Comparison of ENCODE assay signal across 8 mouse cellular contexts in genomic region chr15:99715361-99715865, GRCm38 (mm10). TPM values are rescaled to one million over a fixed set of nuclear protein-coding genes. Genes with fewer than 3 reads are reported as not detected.
DNase-seq lines count a peak whose midpoint lies in the region; ATAC-seq and TF ChIP-seq lines count a peak whose summit lies in the region.
"Had no signal": no experiment of that assay in that cellular context is flagged by ENCODE, and none has a peak within 500 bp of the region (broad histone marks: within the 10 kb centered on the region; RNA-seq: fewer than 3 reads in every experiment).

No protein-coding gene starts in this region.

- no peak for TF ChIP-seq POLR2A in lung, adult 2 months (IDR thresholded peaks at IDR 0.05; ENCODE audit: borderline replicate concordance, extremely low read depth, low read depth, low read length)

- WGBS in forebrain, embryonic 12.5 days = 57% methylated on average over 13 of the region's 13 CpGs
- WGBS in lung, adult 2 months = 68% methylated on average over 13 of the region's 13 CpGs
- 74% methylated on average over 13 of the region's 13 CpGs for WGBS in intestine, embryonic 16.5 days

- H3K36me3 ChIP-seq in megakaryocyte, embryonic 14.5 days (replicated peaks; ENCODE audit: low read length) = peaks cover 41% of the 10 kb centered on the region
- H3K36me3 ChIP-seq in forebrain, embryonic 12.5 days (replicated peaks) = peaks cover 64% of the 10 kb centered on the region
- H3K36me3 ChIP-seq in intestine, embryonic 16.5 days (ENCODE audit: control insufficient read depth, insufficient read depth, low read length) = peaks cover 20% of the 10 kb centered on the region

- peaks cover 29% of the 10 kb centered on the region for H3K27me3 ChIP-seq in megakaryocyte, embryonic 14.5 days (replicated peaks)
- H3K27me3 ChIP-seq in forebrain, embryonic 12.5 days = no peaks in the 10 kb centered on the region
- H3K27me3 ChIP-seq in intestine, embryonic 16.5 days (replicated peaks; ENCODE audit: control insufficient read depth, insufficient read depth, low read length) = no peaks in the 10 kb centered on the region

- H3K9me3 ChIP-seq in megakaryocyte, embryonic 14.5 days = no peaks in the 10 kb centered on the region
- no peaks in the 10 kb centered on the region for H3K9me3 ChIP-seq in forebrain, embryonic 12.5 days
- no peaks in the 10 kb centered on the region for H3K9me3 ChIP-seq in intestine, embryonic 16.5 days (ENCODE audit: control insufficient read depth, low read length)

- H3K27ac ChIP-seq in forebrain, embryonic 12.5 days = peak overlapping the region; percentile 79
- H3K27ac ChIP-seq in intestine, embryonic 16.5 days (ENCODE audit: low read length) = no peak overlapping the region

- H3K4me2 ChIP-seq in forebrain, embryonic 12.5 days = no peak overlapping the region
- H3K4me2 ChIP-seq in intestine, embryonic 16.5 days (ENCODE audit: low read depth, low read length) = no peak overlapping the region

- TF ChIP-seq CTCF in lung, adult 2 months (IDR thresholded peaks at IDR 0.05; ENCODE audit: insufficient read depth, low read length) = no peak

- no peak for ATAC-seq in megakaryocyte, adult 5-6 weeks (ENCODE audit: poor library complexity, severe bottlenecking)
- ATAC-seq in forebrain, embryonic 12.5 days (ENCODE audit: low FRiP score) = peak; percentile 47; the same call in 1 of the 2 replicates
- ATAC-seq in intestine, embryonic 16.5 days = no peak

- peak; percentile 24 for DNase-seq in liver
- DNase-seq in right cerebral cortex, postnatal 36 days (ENCODE audit: low spot score in 2 of 2) = peak; percentile 59 to 67
- no peak for DNase-seq in lung, adult 2 months

- peaks cover 37% of the 10 kb centered on the region for H3K4me1 ChIP-seq in megakaryocyte, embryonic 14.5 days
- H3K4me1 ChIP-seq in forebrain, embryonic 12.5 days = peaks cover 14% of the 10 kb centered on the region
- no peaks in the 10 kb centered on the region for H3K4me1 ChIP-seq in lung, adult 2 months (ENCODE audit: control insufficient read depth, insufficient read depth, low read length)
- H3K4me1 ChIP-seq in intestine, embryonic 16.5 days (ENCODE audit: control insufficient read depth, insufficient read depth, low read length) = peaks cover 30% of the 10 kb centered on the region

- H3K4me3 ChIP-seq in megakaryocyte, embryonic 14.5 days (replicated peaks) = peak overlapping the region; percentile 30
- no peak overlapping the region for H3K4me3 ChIP-seq in forebrain, embryonic 12.5 days (replicated peaks)
- no peak overlapping the region for H3K4me3 ChIP-seq in lung, adult 2 months (replicated peaks; ENCODE audit: extremely low read depth, low read depth, low read length)
- H3K4me3 ChIP-seq in intestine, embryonic 16.5 days (ENCODE audit: low read length) = no peak overlapping the region

- no peak overlapping the region for H3K9ac ChIP-seq in forebrain, embryonic 12.5 days
- H3K9ac ChIP-seq in intestine, embryonic 16.5 days (ENCODE audit: low read depth, low read length) = no peak overlapping the region

RNA-seq across cellular contexts. Expression of gene Gpd1, which starts 1.9 kb away (rescaled TPM):
- polyA plus RNA-seq in megakaryocyte, embryonic 14.5 days (2012; ENCODE audit: insufficient read depth, low replicate concordance) = 0.34 TPM in 1 of 2 replicates, not detected in the other
- 0.11 TPM in 1 of 2 replicates, not detected in the other for total RNA-seq in megakaryocyte, adult 5-6 weeks (2015)
- total RNA-seq in megakaryocyte, adult 5-6 weeks (2017) = 0.20 and 0.26 TPM in 2 replicates
- polyA plus RNA-seq in forebrain, embryonic 12.5 days (2016; fragmentation: Nextera tagmentation; extraction: Ambion mirVana) = 0.57 and 0.72 TPM in 2 replicates
- polyA plus RNA-seq in lung, adult 2 months (2012; rRNA removed) = 55.2 and 114 TPM in 2 replicates
- polyA plus RNA-seq in intestine, embryonic 16.5 days (2015; fragmentation: Nextera tagmentation; extraction: Ambion mirVana) = 33.0 and 47.4 TPM in 2 replicates

RNA-seq across cellular contexts. Expression of gene Cox14, which starts 10.0 kb away (rescaled TPM):
- 83.6 and 145 TPM in 2 replicates for polyA plus RNA-seq in megakaryocyte, embryonic 14.5 days (2012; ENCODE audit: insufficient read depth, low replicate concordance)
- 67.3 and 78.1 TPM in 2 replicates for total RNA-seq in megakaryocyte, adult 5-6 weeks (2015)
- 15.4 and 25.6 TPM in 2 replicates for total RNA-seq in megakaryocyte, adult 5-6 weeks (2017)
- polyA plus RNA-seq in forebrain, embryonic 12.5 days (2016; fragmentation: Nextera tagmentation; extraction: Ambion mirVana) = 167 and 168 TPM in 2 replicates
- 168 and 205 TPM in 2 replicates for polyA plus RNA-seq in lung, adult 2 months (2012; rRNA removed)
- polyA plus RNA-seq in intestine, embryonic 16.5 days (2015; fragmentation: Nextera tagmentation; extraction: Ambion mirVana) = 249 and 253 TPM in 2 replicates

RNA-seq across cellular contexts. Expression of gene Gm17349, which starts 10.1 kb away (rescaled TPM):
- 17.1 TPM in 1 of 2 replicates, not detected in the other for polyA plus RNA-seq in megakaryocyte, embryonic 14.5 days (2012; ENCODE audit: insufficient read depth, low replicate concordance)
- total RNA-seq in megakaryocyte, adult 5-6 weeks (2015) = not detected in 2 replicates
- not detected in 2 replicates for total RNA-seq in megakaryocyte, adult 5-6 weeks (2017)
- not detected in 2 replicates for polyA plus RNA-seq in forebrain, embryonic 12.5 days (2016; fragmentation: Nextera tagmentation; extraction: Ambion mirVana)
- polyA plus RNA-seq in lung, adult 2 months (2012; rRNA removed) = 1.0 TPM in 1 of 2 replicates, not detected in the other
- not detected in 2 replicates for polyA plus RNA-seq in intestine, embryonic 16.5 days (2015; fragmentation: Nextera tagmentation; extraction: Ambion mirVana)
- polyA plus RNA-seq: kidney, postnatal 0 days had no signal

RNA-seq across cellular contexts. Expression of gene Smarcd1, which starts 13.5 kb away (rescaled TPM):
- polyA plus RNA-seq in megakaryocyte, embryonic 14.5 days (2012; ENCODE audit: insufficient read depth, low replicate concordance) = 20.3 and 45.0 TPM in 2 replicates
- total RNA-seq in megakaryocyte, adult 5-6 weeks (2015) = 12.0 and 12.4 TPM in 2 replicates
- 9.3 and 16.1 TPM in 2 replicates for total RNA-seq in megakaryocyte, adult 5-6 weeks (2017)
- 135 and 138 TPM in 2 replicates for polyA plus RNA-seq in forebrain, embryonic 12.5 days (2016; fragmentation: Nextera tagmentation; extraction: Ambion mirVana)
- polyA plus RNA-seq in lung, adult 2 months (2012; rRNA removed) = 30.1 and 38.0 TPM in 2 replicates
- polyA plus RNA-seq in intestine, embryonic 16.5 days (2015; fragmentation: Nextera tagmentation; extraction: Ambion mirVana) = 19.3 and 20.9 TPM in 2 replicates

RNA-seq across cellular contexts. Expression of gene Asic1, which starts 45.2 kb away (rescaled TPM):
- polyA plus RNA-seq in megakaryocyte, embryonic 14.5 days (2012; ENCODE audit: insufficient read depth, low replicate concordance) = not detected in 2 replicates
- total RNA-seq in megakaryocyte, adult 5-6 weeks (2015) = 0.05 TPM in 1 of 2 replicates, not detected in the other
- total RNA-seq in megakaryocyte, adult 5-6 weeks (2017) = 0.11 TPM in 1 of 2 replicates, not detected in the other
- polyA plus RNA-seq in forebrain, embryonic 12.5 days (2016; fragmentation: Nextera tagmentation; extraction: Ambion mirVana) = 14.7 and 18.2 TPM in 2 replicates
- 0.18 and 0.19 TPM in 2 replicates for polyA plus RNA-seq in lung, adult 2 months (2012; rRNA removed)
- polyA plus RNA-seq in intestine, embryonic 16.5 days (2015; fragmentation: Nextera tagmentation; extraction: Ambion mirVana) = 1.7 and 2.0 TPM in 2 replicates

Comparison
In these comparisons a context has a peak if more than half of its experiments do, and no peak if none do; other contexts are left out.
1. RNA of gene Gpd1, which starts 1.9 kb away (polyA plus RNA-seq): 55.2 to 114 TPM in lung, adult 2 months and 33.0 to 47.4 TPM in intestine, embryonic 16.5 days; 0.57 to 0.72 TPM in forebrain, embryonic 12.5 days and 0.34 TPM in megakaryocyte, embryonic 14.5 days; every median in the first group is over 10 times any median in the second.